Mouse (Mus musculus) brain, adult 10 weeks (tissue): ENCODE data around the gene Klf15. TPM values are rescaled to one million over a fixed set of nuclear protein-coding genes. Genes with fewer than 3 reads are reported as not detected.

Source experiments
- polyA plus RNA-seq: library from polyadenylated mRNA; stranded (reverse); fragments of 350-450 nt; fragmentation: Illumina TruSeq; extraction: RNeasy Lipid Tissue Mini Kit (QIAGEN cat#74804); gene quantifications from one replicate; pipeline ENCODE4 v1.2.3, GENCODE M21; 2015; ENCODE audit warnings: low read depth, low replicate concordance

Gene Klf15
- polyA plus RNA-seq, result 21.1 TPM

DNA sequence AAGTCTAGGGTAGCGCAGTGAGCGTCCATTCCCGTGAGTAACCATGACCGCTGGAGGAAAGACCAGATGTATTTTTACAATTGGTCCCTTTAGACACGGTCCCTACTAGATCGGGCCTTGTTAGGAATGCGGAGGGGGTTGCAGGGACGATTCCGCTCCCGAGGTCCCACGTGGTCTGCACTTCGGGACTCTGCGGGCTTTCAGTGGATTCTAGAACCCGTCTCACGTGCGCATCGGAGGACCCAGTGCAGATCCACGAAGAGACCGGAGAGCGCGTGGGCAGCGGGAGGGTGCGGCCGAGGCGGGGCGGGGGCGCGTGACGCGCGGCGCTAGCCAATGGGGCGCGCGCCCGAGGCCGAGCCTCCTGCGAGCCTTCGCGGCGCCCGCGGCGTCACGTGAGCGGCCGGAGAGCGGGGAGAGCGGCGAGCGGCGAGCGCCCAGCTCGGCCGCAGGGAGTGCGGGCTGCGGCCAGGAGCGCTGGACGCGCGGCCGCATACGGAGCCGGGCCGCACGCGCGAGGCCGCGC is at the start of gene Klf15:
Gene Klf15 (plus strand): TSS at position 396 of the 526 bp plus-strand sequence.

DNA sequence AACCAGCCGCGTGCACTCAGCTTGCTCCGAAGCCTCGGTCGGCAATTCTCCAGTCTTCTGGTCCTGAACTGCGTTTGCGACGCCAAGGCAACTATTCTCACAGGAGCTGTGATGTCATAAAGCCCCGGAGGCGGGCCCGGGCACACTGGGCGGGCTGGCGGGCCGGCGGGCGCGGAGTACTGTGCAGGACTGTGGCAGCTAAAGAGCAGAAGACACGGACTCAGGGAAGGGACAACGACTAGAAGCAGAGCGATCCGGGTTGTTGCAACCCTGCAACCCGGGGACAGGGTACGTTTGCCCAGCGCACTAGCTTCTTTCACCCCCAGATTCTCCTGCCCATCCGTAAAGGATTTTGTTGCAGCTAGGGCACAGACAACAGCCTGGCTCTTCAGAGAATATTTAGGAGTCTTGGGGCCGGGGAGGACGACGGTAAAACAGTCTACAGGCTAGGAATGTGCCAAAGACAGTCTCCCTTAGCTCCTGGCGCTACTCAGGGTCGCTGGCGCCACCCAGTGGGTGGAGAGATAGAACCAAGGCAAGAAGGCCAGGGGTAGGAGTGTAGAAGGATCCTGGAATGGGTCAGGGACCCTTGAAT is 33.9 kb upstream of the Klf15 start, which contains the start of gene Cfap100:
Gene Cfap100 (minus strand): TSS at position 418 of the 595 bp plus-strand sequence.

DNA sequence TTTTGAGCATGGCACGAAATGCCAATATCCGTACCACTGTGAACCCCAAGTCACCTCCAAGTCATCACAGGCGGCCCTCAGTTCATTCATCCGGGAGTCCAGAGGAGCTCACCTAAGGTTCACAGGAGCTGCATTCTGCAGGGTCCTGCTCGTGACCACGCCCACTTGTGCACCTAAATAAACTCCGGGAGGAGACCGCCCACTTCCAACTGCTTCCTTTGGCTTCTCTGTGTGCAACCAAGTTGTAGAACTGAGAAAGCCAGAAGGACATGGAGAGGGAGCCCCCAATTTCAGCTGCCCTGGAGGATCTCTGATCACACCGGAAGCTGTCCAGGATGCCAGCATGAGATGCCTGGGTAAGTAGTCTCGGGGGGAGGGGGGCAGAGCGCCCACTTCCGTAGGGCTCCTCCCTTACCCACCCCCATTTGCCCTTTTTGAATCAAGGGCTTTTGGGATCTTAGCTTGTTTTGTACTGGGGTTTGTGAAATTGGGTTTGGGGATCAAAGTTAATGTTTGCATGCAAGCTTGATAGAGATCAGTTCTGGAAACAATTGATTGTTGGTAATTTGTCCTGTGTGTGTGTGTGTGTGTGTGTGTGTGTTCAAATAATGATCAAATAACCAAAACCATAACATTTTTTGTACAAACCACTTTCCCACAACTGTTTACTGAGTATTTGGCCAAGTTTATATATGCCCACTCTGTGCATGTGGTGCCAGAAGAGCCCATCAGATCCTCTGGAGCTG is 24.0 kb downstream of the Klf15 start, which contains the start of gene Aldh1l1:
Gene Aldh1l1 (plus strand): TSS at position 252 of the 746 bp plus-strand sequence.

Other genes starting within 250 kb of the Klf15 start
- not detected for gene Vmn1r53, start 238.1 kb upstream of the Klf15 start, polyA plus RNA-seq
- not detected for gene Vmn1r54, start 216.3 kb upstream of the Klf15 start, polyA plus RNA-seq
- gene BC048671, start 161.4 kb upstream of the Klf15 start, polyA plus RNA-seq, result not detected
- not detected for gene Chst13, start 137.4 kb upstream of the Klf15 start, polyA plus RNA-seq
- gene Uroc1, start 129.3 kb upstream of the Klf15 start, polyA plus RNA-seq, result not detected
- 16.2 TPM for gene Zxdc, start 93.1 kb upstream of the Klf15 start, polyA plus RNA-seq
- gene Cfap100, start 33.8 kb upstream of the Klf15 start, polyA plus RNA-seq, result 4.2 TPM
- gene Aldh1l1, start 23.9 kb downstream of the Klf15 start, polyA plus RNA-seq, result 52.3 TPM
- gene Slc41a3, start 142.1 kb downstream of the Klf15 start, polyA plus RNA-seq, result 4.4 TPM